Mouse (Mus musculus): Measurements from ENCODE around the gene Slc39a11. TPM values are rescaled to one million over a fixed set of nuclear protein-coding genes. Genes with fewer than 3 reads are reported as not detected.

The Slc39a11 gene
- polyA plus RNA-seq, 1 experiment from 2014 or later: 56.6 TPM

GRCm38 (mm10) chr11:113631302-113631701 is 18.6 kb downstream of the Slc39a11 start:
- peak; percentile 82 for DNase-seq (ENCODE audit: low spot score)
- Histone ChIP-seq H3K36me3 (ENCODE audit: control insufficient read depth, insufficient read depth, low read length) (no peaks in the 10 kb centered on the region), H3K9ac (ENCODE audit: low read length) (peak overlapping the region; percentile 27; the same call in 1 of the 2 replicates), H3K27me3 (ENCODE audit: control insufficient read depth, insufficient read depth, low read length) (no peaks in the 10 kb centered on the region), H3K4me2 (replicated peaks; ENCODE audit: low read depth) (peak overlapping the region; percentile 37), H3K27ac (replicated peaks) (peak overlapping the region; percentile 70), H3K4me3 (ENCODE audit: low read depth, low read length) (no peak overlapping the region), H3K9me3 (ENCODE audit: control insufficient read depth, low read length) (no peaks in the 10 kb centered on the region), H3K4me1 (replicated peaks; ENCODE audit: control insufficient read depth, insufficient read depth) (no peaks in the 10 kb centered on the region)
- WGBS: 53% methylated on average over 8 of the region's 8 CpGs
- no peak for TF ChIP-seq CTCF (IDR thresholded peaks at IDR 0.05; ENCODE audit: low read depth)
- TF ChIP-seq EP300 (optimal IDR thresholded peaks at IDR 0.05): no peak
- peak; percentile 70 for ATAC-seq (ENCODE audit: low FRiP score, low TSS enrichment)

DNA sequence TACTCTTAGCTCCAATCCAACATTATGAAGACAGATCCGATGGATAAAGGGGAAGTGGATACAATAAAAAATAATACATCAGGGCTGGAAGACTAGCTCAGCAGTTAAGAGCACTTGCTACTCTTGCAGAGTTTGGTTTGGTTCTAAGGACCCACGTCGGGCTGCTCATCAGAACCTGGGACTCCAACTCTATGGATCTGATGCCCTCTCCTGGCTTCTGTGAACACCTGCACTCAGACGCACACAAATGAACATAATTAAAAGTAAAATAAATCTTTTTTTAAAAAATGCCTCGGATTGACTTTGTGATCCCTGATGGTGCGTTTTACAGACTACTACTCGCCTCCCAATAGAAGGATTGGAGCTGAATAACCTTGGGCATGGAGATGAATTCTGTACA is 19.2 kb downstream of the Slc39a11 start:
- Histone ChIP-seq H3K4me3 (ENCODE audit: low read depth, low read length) (no peak overlapping the region), H3K9me3 (ENCODE audit: control insufficient read depth, low read length) (no peaks in the 10 kb centered on the region), H3K9ac (ENCODE audit: low read length) (no peak overlapping the region), H3K27me3 (ENCODE audit: control insufficient read depth, insufficient read depth, low read length) (no peaks in the 10 kb centered on the region), H3K4me1 (replicated peaks; ENCODE audit: control insufficient read depth, insufficient read depth) (no peaks in the 10 kb centered on the region), H3K4me2 (replicated peaks; ENCODE audit: low read depth) (peak overlapping the region; percentile 37), H3K36me3 (ENCODE audit: control insufficient read depth, insufficient read depth, low read length) (no peaks in the 10 kb centered on the region), H3K27ac (replicated peaks) (no peak overlapping the region; the same call in 1 of the 2 replicates)
- DNase-seq (ENCODE audit: low spot score) (no peak), ATAC-seq (ENCODE audit: low FRiP score, low TSS enrichment) (no peak; the same call in 1 of the 2 replicates)
- WGBS: 52% methylated on average over 7 of the region's 7 CpGs
- TF ChIP-seq CTCF (IDR thresholded peaks at IDR 0.05; ENCODE audit: low read depth) (peak; percentile 75), EP300 (optimal IDR thresholded peaks at IDR 0.05) (no peak)

GRCm38 (mm10) chr11:113627785-113628184 is 22.1 kb downstream of the Slc39a11 start:
- TF ChIP-seq CTCF (IDR thresholded peaks at IDR 0.05; ENCODE audit: low read depth) (peak; percentile 67), EP300 (optimal IDR thresholded peaks at IDR 0.05) (no peak)
- Histone ChIP-seq H3K9ac (ENCODE audit: low read length) (no peak overlapping the region), H3K4me3 (ENCODE audit: low read depth, low read length) (no peak overlapping the region), H3K36me3 (ENCODE audit: control insufficient read depth, insufficient read depth, low read length) (no peaks in the 10 kb centered on the region), H3K4me1 (replicated peaks; ENCODE audit: control insufficient read depth, insufficient read depth) (no peaks in the 10 kb centered on the region), H3K27me3 (ENCODE audit: control insufficient read depth, insufficient read depth, low read length) (no peaks in the 10 kb centered on the region), H3K9me3 (ENCODE audit: control insufficient read depth, low read length) (no peaks in the 10 kb centered on the region), H3K4me2 (replicated peaks; ENCODE audit: low read depth) (no peak overlapping the region), H3K27ac (replicated peaks) (no peak overlapping the region)
- WGBS: 50% methylated on average over 4 of the region's 4 CpGs
- DNase-seq (ENCODE audit: low spot score) (no peak), ATAC-seq (ENCODE audit: low FRiP score, low TSS enrichment) (no peak)

GRCm38 (mm10) chr11:113625437-113625836 is 24.4 kb downstream of the Slc39a11 start:
- Histone ChIP-seq H3K36me3 (ENCODE audit: control insufficient read depth, insufficient read depth, low read length) (no peaks in the 10 kb centered on the region), H3K4me3 (ENCODE audit: low read depth, low read length) (no peak overlapping the region), H3K4me2 (replicated peaks; ENCODE audit: low read depth) (no peak overlapping the region), H3K9ac (ENCODE audit: low read length) (no peak overlapping the region), H3K4me1 (replicated peaks; ENCODE audit: control insufficient read depth, insufficient read depth) (no peaks in the 10 kb centered on the region), H3K9me3 (ENCODE audit: control insufficient read depth, low read length) (no peaks in the 10 kb centered on the region), H3K27ac (replicated peaks) (no peak overlapping the region), H3K27me3 (ENCODE audit: control insufficient read depth, insufficient read depth, low read length) (no peaks in the 10 kb centered on the region)
- WGBS: 75% methylated on average over 18 of the region's 18 CpGs
- TF ChIP-seq EP300 (optimal IDR thresholded peaks at IDR 0.05) (no peak), CTCF (IDR thresholded peaks at IDR 0.05; ENCODE audit: low read depth) (no peak)
- no peak for DNase-seq (ENCODE audit: low spot score)
- no peak for ATAC-seq (ENCODE audit: low FRiP score, low TSS enrichment)

- no peak overlapping the region for H3K9ac ChIP-seq (ENCODE audit: low read length)
- 0 out of 2 replicates have a peak, but pooled peaks cover 3% of the 10 kb centered on the region for H3K27me3 ChIP-seq (ENCODE audit: control insufficient read depth, insufficient read depth, low read length)
- WGBS: 79% methylated on average over 4 of the region's 4 CpGs
- H3K27ac ChIP-seq (replicated peaks): no peak overlapping the region
- no peak for ATAC-seq (ENCODE audit: low FRiP score, low TSS enrichment)
- no peak overlapping the region for H3K4me2 ChIP-seq (replicated peaks; ENCODE audit: low read depth)
- TF ChIP-seq EP300 (optimal IDR thresholded peaks at IDR 0.05) (no peak), CTCF (IDR thresholded peaks at IDR 0.05; ENCODE audit: low read depth) (no peak)
- no peak for DNase-seq (ENCODE audit: low spot score)
- H3K4me1 ChIP-seq (replicated peaks; ENCODE audit: control insufficient read depth, insufficient read depth): 0 out of 2 replicates have a peak, but pooled peaks cover 5% of the 10 kb centered on the region
- H3K4me3 ChIP-seq (ENCODE audit: low read depth, low read length): no peak overlapping the region
- no peaks in the 10 kb centered on the region for H3K36me3 ChIP-seq (ENCODE audit: control insufficient read depth, insufficient read depth, low read length)
- no peaks in the 10 kb centered on the region for H3K9me3 ChIP-seq (ENCODE audit: control insufficient read depth, low read length)
These were observed 27.9 kb downstream of the Slc39a11 start for GRCm38 (mm10) chr11:113622028-113622427.

- Histone ChIP-seq H3K4me2 (replicated peaks; ENCODE audit: low read depth) (no peak overlapping the region), H3K4me1 (replicated peaks; ENCODE audit: control insufficient read depth, insufficient read depth) (0 out of 2 replicates have a peak, but pooled peaks cover 5% of the 10 kb centered on the region), H3K36me3 (ENCODE audit: control insufficient read depth, insufficient read depth, low read length) (no peaks in the 10 kb centered on the region), H3K27me3 (ENCODE audit: control insufficient read depth, insufficient read depth, low read length) (0 out of 2 replicates have a peak, but pooled peaks cover 3% of the 10 kb centered on the region), H3K9me3 (ENCODE audit: control insufficient read depth, low read length) (no peaks in the 10 kb centered on the region), H3K9ac (ENCODE audit: low read length) (no peak overlapping the region), H3K27ac (replicated peaks) (no peak overlapping the region), H3K4me3 (ENCODE audit: low read depth, low read length) (no peak overlapping the region)
- ATAC-seq (ENCODE audit: low FRiP score, low TSS enrichment) (no peak), DNase-seq (ENCODE audit: low spot score) (no peak)
- WGBS: 65% methylated on average over 2 of the region's 2 CpGs
- TF ChIP-seq CTCF (IDR thresholded peaks at IDR 0.05; ENCODE audit: low read depth) (no peak), EP300 (optimal IDR thresholded peaks at IDR 0.05) (no peak)
These were observed 28.9 kb downstream of the Slc39a11 start for GRCm38 (mm10) chr11:113621001-113621400.
